Mouse (Mus musculus) CH12.LX (cell line): Measurements from ENCODE around the gene Csf2rb. TPM values are rescaled to one million over a fixed set of nuclear protein-coding genes. Genes with fewer than 3 reads are reported as not detected.

Experiments
- DNase-seq: peaks from one replicate; pipeline ENCODE4 v3.0.0-alpha.2; 2013; ENCODE audit errors: extremely low read depth
- H3K27ac ChIP-seq: 2 replicates; pipeline ENCODE4 v1.5.1; 2012; ENCODE audit warnings: low read depth, mild to moderate bottlenecking, control low read depth, moderate library complexity; ENCODE audit not compliant: insufficient read depth
- H3K27me3 ChIP-seq: replicated peaks from 2 replicates; pipeline ENCODE3; 2012; ENCODE audit warnings: inconsistent platforms
- H3K36me3 ChIP-seq, 2 experiments: replicated peaks in 1 of 2; 2 replicates each; pipeline versions ENCODE3 to v1.6.1; 2012; ENCODE audit warnings: inconsistent platforms in 1 of 2, low read length in 1 of 2, mild to moderate bottlenecking in 1 of 2, mixed read lengths in 1 of 2, moderate library complexity in 1 of 2; ENCODE audit not compliant: control insufficient read depth in 1 of 2, insufficient read depth in 1 of 2
- H3K4me1 ChIP-seq, 2 experiments: 2 replicates each; pipeline ENCODE4 v1.6.1; 2012; ENCODE audit warnings: inconsistent platforms in 1 of 2, moderate library complexity in 1 of 2; ENCODE audit not compliant: insufficient read depth in 2 of 2, control insufficient read depth in 1 of 2
- H3K4me2 ChIP-seq: 2 replicates; pipeline ENCODE4 v1.6.1; 2012; ENCODE audit warnings: low read depth, mild to moderate bottlenecking, control low read depth; ENCODE audit not compliant: poor library complexity, insufficient read depth, severe bottlenecking
- H3K4me3 ChIP-seq, 3 experiments: fragments of 150-350 bp in 1 of 3; sonication (generic) in 1 of 3; replicated peaks in 1 of 3; 2 replicates each; pipeline versions ENCODE3 to v1.5.1; 2011 to 2012; ENCODE audit warnings: low read depth in 2 of 3, low read length in 2 of 3, mild to moderate bottlenecking in 2 of 3, moderate library complexity in 2 of 3, control low read depth in 1 of 3, improper control_type of control experiment in 1 of 3, inconsistent platforms in 1 of 3, mixed read lengths in 1 of 3; ENCODE audit not compliant: poor library complexity in 1 of 3
- H3K79me2 ChIP-seq: replicated peaks from 2 replicates; pipeline ENCODE4 v1.6.1; 2012; ENCODE audit warnings: mild to moderate bottlenecking, moderate library complexity; ENCODE audit not compliant: control insufficient read depth, poor library complexity, insufficient read depth, severe bottlenecking; ENCODE audit errors: extremely low read depth
- H3K9ac ChIP-seq: 2 replicates; pipeline ENCODE4 v1.6.1; 2012; ENCODE audit warnings: low read depth, mild to moderate bottlenecking, control low read depth, moderate library complexity; ENCODE audit not compliant: insufficient read depth
- H3K9me3 ChIP-seq: replicated peaks from 2 replicates; pipeline ENCODE3; 2012; ENCODE audit warnings: low read length, inconsistent platforms, mixed read lengths
- CHD2 ChIP-seq: IDR thresholded peaks from 2 replicates; pipeline ENCODE4 v1.6.1; 2011; ENCODE audit warnings: low read length, improper control_type of control experiment
- EP300 ChIP-seq: IDR thresholded peaks from 2 replicates; pipeline ENCODE4 v1.6.1; 2011; ENCODE audit warnings: low read length, improper control_type of control experiment
- ETS1 ChIP-seq: conservative IDR thresholded peaks from 2 replicates; pipeline ENCODE4 v1.6.1; 2012; ENCODE audit warnings: low read depth, mild to moderate bottlenecking, inconsistent platforms, low read length, improper control_type of control experiment, moderate library complexity
- HCFC1 ChIP-seq: IDR thresholded peaks from 2 replicates; pipeline ENCODE4 v1.6.1; 2012; ENCODE audit warnings: low read depth, mild to moderate bottlenecking, inconsistent platforms, low read length, improper control_type of control experiment
- IRF4 ChIP-seq: IDR thresholded peaks from 2 replicates; pipeline ENCODE4 v1.6.1; 2014; ENCODE audit warnings: low read depth, mild to moderate bottlenecking, inconsistent platforms, low read length, improper control_type of control experiment
- JUND ChIP-seq: conservative IDR thresholded peaks from 2 replicates; pipeline ENCODE4 v1.6.1; 2011; ENCODE audit warnings: low read depth, low read length, improper control_type of control experiment
- KAT2A ChIP-seq: IDR thresholded peaks from 2 replicates; pipeline ENCODE4 v1.6.1; 2012; ENCODE audit warnings: low read length, improper control_type of control experiment, inconsistent platforms; ENCODE audit not compliant: insufficient replicate concordance
- MEF2A ChIP-seq: IDR thresholded peaks from 2 replicates; pipeline ENCODE4 v1.6.1; 2014; ENCODE audit warnings: low read depth, mild to moderate bottlenecking, inconsistent platforms, low read length, improper control_type of control experiment, borderline replicate concordance
- MXI1 ChIP-seq: IDR thresholded peaks from 2 replicates; pipeline ENCODE4 v1.6.1; 2011; ENCODE audit warnings: mild to moderate bottlenecking, low read depth, low read length, improper control_type of control experiment
- MYC ChIP-seq: IDR thresholded peaks from 2 replicates; pipeline ENCODE4 v1.6.1; 2011; ENCODE audit warnings: low read depth, mild to moderate bottlenecking, improper control_type of control experiment, low read length
- NRF1 ChIP-seq: IDR thresholded peaks from 2 replicates; pipeline ENCODE4 v1.6.1; 2014; ENCODE audit warnings: low read depth, mild to moderate bottlenecking, inconsistent platforms, low read length, improper control_type of control experiment, moderate library complexity
- POLR2A ChIP-seq: IDR thresholded peaks from 2 replicates; pipeline ENCODE4 v1.6.1; 2011; ENCODE audit warnings: low read depth, mild to moderate bottlenecking, improper control_type of control experiment, low read length
- RAD21 ChIP-seq: IDR thresholded peaks from 2 replicates; pipeline ENCODE4 v1.6.1; 2011; ENCODE audit warnings: low read depth, mild to moderate bottlenecking, low read length, improper control_type of control experiment, moderate library complexity
- RCOR1 ChIP-seq: conservative IDR thresholded peaks from 2 replicates; pipeline ENCODE4 v1.6.1; 2012; ENCODE audit warnings: low read depth, mild to moderate bottlenecking, inconsistent platforms, low read length, improper control_type of control experiment
- SIN3A ChIP-seq: IDR thresholded peaks from 2 replicates; pipeline ENCODE4 v1.6.1; 2012; ENCODE audit warnings: low read length, improper control_type of control experiment, inconsistent platforms
- TBP ChIP-seq: conservative IDR thresholded peaks from 2 replicates; pipeline ENCODE4 v1.6.1; 2011; ENCODE audit warnings: low read depth, low read length, improper control_type of control experiment
- TCF12 ChIP-seq: IDR thresholded peaks from 2 replicates; pipeline ENCODE4 v1.6.1; 2014; ENCODE audit warnings: low read depth, mild to moderate bottlenecking, inconsistent platforms, low read length, improper control_type of control experiment
- UBTF ChIP-seq: IDR thresholded peaks from 2 replicates; pipeline ENCODE4 v1.6.1; 2012; ENCODE audit warnings: low read depth, mild to moderate bottlenecking, inconsistent platforms, low read length, improper control_type of control experiment, moderate library complexity
- USF2 ChIP-seq: conservative IDR thresholded peaks from 2 replicates; pipeline ENCODE4 v1.6.1; 2011; ENCODE audit warnings: low read depth, low read length, improper control_type of control experiment
- ZC3H11A ChIP-seq: IDR thresholded peaks from 2 replicates; pipeline ENCODE4 v1.6.1; 2012; ENCODE audit warnings: low read depth, mild to moderate bottlenecking, inconsistent platforms, low read length, improper control_type of control experiment
- dilution Hi-C: fragments of 300-500 bp; cut with MboI; formaldehyde crosslinking; loops from 2 replicates; pipeline ENCODE4 v1.14.3; 2020; ENCODE audit warnings: low sequenced_read_pairs; ENCODE audit not compliant: extremely low pct_unique_long_range_greater_than_20kb, extremely low pct_ligation_motif_present
- in situ Hi-C: fragments of 300-500 bp; cut with MboI; formaldehyde crosslinking; loops from 3 replicates; pipeline ENCODE4 v1.14.3; 2019; ENCODE audit warnings: low sequenced_read_pairs, low pct_ligation_motif_present, low pct_unique_long_range_greater_than_20kb, mixed read lengths
- polyA plus RNA-seq: library from polyadenylated mRNA; unstranded; fragments of >175 nt; gene quantifications from 2 replicates; pipeline ENCODE4 v1.2.1, GENCODE M21; 2012; ENCODE audit warnings: low read depth; ENCODE audit not compliant: insufficient read length
- total RNA-seq, 2 experiments: library from RNA; depleted of rRNA; stranded (reverse); fragments of 300-350 nt in 1 of 2; fragments of >200 nt in 1 of 2; gene quantifications; 2 replicates each; pipeline ENCODE4 v1.2.3; 2012 to 2014

The Csf2rb gene
- total and polyA plus RNA-seq, 3 experiments = 134 to 222 (median 179) TPM

GRCm38 (mm10) chr15:78380741-78381140 is 55.2 kb downstream of the Csf2rb start:
- no peaks in the 10 kb centered on the region for H3K79me2 ChIP-seq

DNA sequence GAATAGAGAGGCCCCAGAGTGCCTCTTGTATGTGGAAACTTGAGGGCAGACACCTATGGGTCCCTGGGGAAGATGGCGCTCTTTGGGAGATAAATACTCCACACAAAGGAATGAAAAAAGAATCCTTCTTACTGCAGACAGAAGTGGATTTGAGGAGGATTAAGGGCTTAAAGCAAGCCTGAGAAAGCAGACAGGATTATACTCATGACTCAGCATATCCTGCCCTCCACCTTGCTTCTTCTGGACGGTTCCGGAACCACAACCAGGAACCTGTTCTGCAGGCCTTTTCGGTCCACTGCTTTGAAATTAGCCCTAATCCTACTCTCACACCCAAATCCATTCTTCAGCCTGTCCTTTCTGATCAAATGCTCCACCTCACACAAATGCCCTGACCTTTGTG is 56.6 kb downstream of the Csf2rb start:
- DNase-seq = no peak
- peaks cover 5% of the 10 kb centered on the region for H3K9me3 ChIP-seq
- H3K36me3 ChIP-seq = no peaks in the 10 kb centered on the region
- dilution Hi-C loops = no loop called here
- H3K4me3 ChIP-seq = no peak overlapping the region
- H3K9ac ChIP-seq = no peak overlapping the region
- no peak for TF ChIP-seq UBTF
- no peak for TF ChIP-seq TBP
- no peak for TF ChIP-seq HCFC1
- TF ChIP-seq IRF4 = no peak
- TF ChIP-seq, all 38 proteins: peak for 0
- no peak overlapping the region for H3K4me2 ChIP-seq
- H3K27ac ChIP-seq = no peak overlapping the region
- H3K4me1 ChIP-seq = no peaks in the 10 kb centered on the region
- no peaks in the 10 kb centered on the region for H3K79me2 ChIP-seq
- H3K27me3 ChIP-seq = peaks cover 71% of the 10 kb centered on the region
- in situ Hi-C loops = no loop called here

More at GRCm38 (mm10) chr15:78380741-78381140, 55.2 kb downstream of the Csf2rb start:
- TF ChIP-seq JUND (no peak), KAT2A (no peak), RCOR1 (no peak), TBP (no peak), MEF2A (no peak), CHD2 (no peak), SIN3A (no peak), MXI1 (no peak), IRF4 (no peak), EP300 (no peak), USF2 (no peak), TCF12 (no peak), POLR2A (no peak), ZC3H11A (no peak), NRF1 (no peak), MYC (no peak), ETS1 (no peak), RAD21 (no peak)
- no peak overlapping the region for H3K27ac ChIP-seq
- H3K9me3 ChIP-seq = peaks cover 5% of the 10 kb centered on the region
- dilution Hi-C loops (no loop called here), in situ Hi-C loops (no loop called here)
- H3K4me2 ChIP-seq = no peak overlapping the region
- no peak overlapping the region for H3K9ac ChIP-seq
- DNase-seq = no peak
- H3K27me3 ChIP-seq = peaks cover 68% of the 10 kb centered on the region
- no peaks in the 10 kb centered on the region for H3K4me1 ChIP-seq
- no peak overlapping the region for H3K4me3 ChIP-seq
- H3K36me3 ChIP-seq = no peaks in the 10 kb centered on the region
